Mouse (Mus musculus) liver, adult 2 months (tissue): ENCODE measurements at regions not wholly inside any gene's neighbourhood (a gene's known extent, or its start where the extent isn't known, plus 50 kb on each side); places are given as distances from the start of the nearest gene placed in this dataset.
A peak's percentile ranks its signal among the peaks of the same experiment; 100 is the strongest.

Source experiments
- DNase-seq: peaks from one replicate; pipeline ENCODE4 v3.0.0-alpha.2; 2011; ENCODE audit warnings: low read depth, low spot score; ENCODE audit errors: extremely low read depth
- H3K27ac ChIP-seq: fragments of 200-500 bp; replicated peaks from 2 replicates; pipeline ENCODE4 v1.5.1; 2012; ENCODE audit warnings: low read depth, mild to moderate bottlenecking, control low read depth, inconsistent platforms, low read length; ENCODE audit not compliant: insufficient read depth
- H3K27me3 ChIP-seq: fragments of 200-500 bp; 2 replicates; pipeline ENCODE4 v1.6.1; 2012; ENCODE audit warnings: mild to moderate bottlenecking, moderate library complexity, low read length, inconsistent platforms; ENCODE audit not compliant: control insufficient read depth, insufficient read depth
- H3K36me3 ChIP-seq: fragments of 200-500 bp; 2 replicates; pipeline ENCODE4 v1.6.1; 2012; ENCODE audit warnings: low read length, inconsistent platforms; ENCODE audit not compliant: control insufficient read depth, insufficient read depth
- H3K4me1 ChIP-seq: fragments of 200-500 bp; 2 replicates; pipeline ENCODE4 v1.6.1; 2011; ENCODE audit warnings: low read length; ENCODE audit not compliant: control insufficient read depth, insufficient read depth
- H3K4me3 ChIP-seq: fragments of 200-500 bp; 2 replicates; pipeline ENCODE4 v1.5.1; 2011; ENCODE audit warnings: low read depth, mild to moderate bottlenecking, control low read depth, low read length, moderate library complexity; ENCODE audit not compliant: insufficient read depth
- H3K79me2 ChIP-seq: fragments of 200-500 bp; 2 replicates; pipeline ENCODE4 v1.6.1; 2012; ENCODE audit warnings: inconsistent platforms, mild to moderate bottlenecking, low read length, moderate library complexity; ENCODE audit not compliant: control insufficient read depth, insufficient read depth
- H3K9ac ChIP-seq: fragments of 200-500 bp; 2 replicates; pipeline ENCODE4 v1.6.1; 2012; ENCODE audit warnings: low read depth, mild to moderate bottlenecking, control low read depth, inconsistent platforms, low read length
- CTCF ChIP-seq: fragments of 200-500 bp; IDR thresholded peaks from 2 replicates; pipeline ENCODE4 v1.5.1; 2011; ENCODE audit warnings: low read depth, low read length, control low read depth
- POLR2A ChIP-seq: fragments of 200-500 bp; IDR thresholded peaks from 2 replicates; pipeline ENCODE4 v1.6.1; 2011; ENCODE audit warnings: low read length, control low read depth; ENCODE audit not compliant: insufficient read depth; ENCODE audit errors: extremely low read depth
- WGBS: fragments of 180-500 bp; shearing (Covaris S2); methylation state at CpG from one replicate; pipeline ENCODE4 v1.1.7; 2018; 5-methylcytosine and 5-hydroxymethylcytosine counted together

DNA sequence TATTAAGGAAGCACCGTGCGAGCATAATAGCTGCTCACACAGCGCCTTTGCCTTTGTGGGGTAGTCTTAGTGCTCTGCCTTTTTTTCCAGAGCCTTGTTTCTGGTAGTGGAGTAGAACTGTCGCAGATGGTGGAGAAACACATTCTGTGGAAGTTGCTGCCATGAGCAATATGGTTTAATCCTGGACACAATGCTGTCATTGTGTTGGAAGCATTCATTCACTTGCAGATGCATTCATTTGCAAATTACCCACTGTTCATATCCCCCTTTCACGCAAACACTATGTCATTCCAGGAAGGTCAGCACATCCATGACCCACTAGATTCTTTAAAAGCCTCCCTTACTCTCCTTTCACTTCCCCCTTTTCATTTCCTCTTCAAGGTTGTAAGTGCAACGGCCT, 219.7 kb upstream of the Cdh6 start:
- H3K79me2 ChIP-seq, result no peaks in the 10 kb centered on the region
- DNase-seq, result peak; percentile 44
- no peaks in the 10 kb centered on the region for H3K27me3 ChIP-seq
- H3K4me3 ChIP-seq, result no peak overlapping the region
- no peaks in the 10 kb centered on the region for H3K4me1 ChIP-seq
- H3K9ac ChIP-seq, result no peak overlapping the region
- TF ChIP-seq POLR2A (no peak), CTCF (no peak)
- WGBS, result 83% methylated on average over 6 of the region's 6 CpGs
- H3K36me3 ChIP-seq, result no peaks in the 10 kb centered on the region
- H3K27ac ChIP-seq, result no peak overlapping the region

DNA sequence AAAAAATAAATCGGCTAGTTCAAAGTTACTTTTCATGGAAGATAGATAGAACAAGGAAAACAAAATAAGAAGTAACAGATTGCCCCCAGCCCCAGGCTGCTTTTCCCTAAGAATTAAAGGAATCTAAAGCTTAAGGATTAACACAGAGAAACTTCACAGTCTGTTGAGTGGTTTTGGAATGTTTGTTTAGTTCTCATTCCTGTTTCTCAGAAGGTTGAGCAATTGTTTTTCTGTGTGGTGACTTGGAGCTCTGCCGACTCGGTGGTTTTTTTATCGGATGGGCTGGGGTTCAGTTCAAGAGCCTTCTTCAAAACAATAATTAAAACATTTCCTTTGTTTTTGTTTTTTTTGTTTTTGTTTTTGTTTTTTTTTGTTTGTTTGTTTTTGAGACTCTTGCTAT, 217.9 kb upstream of the Cdh6 start:
- peak; percentile 60 for DNase-seq
- Histone ChIP-seq H3K9ac (no peak overlapping the region), H3K4me1 (no peaks in the 10 kb centered on the region), H3K27me3 (no peaks in the 10 kb centered on the region), H3K36me3 (no peaks in the 10 kb centered on the region), H3K79me2 (no peaks in the 10 kb centered on the region), H3K27ac (no peak overlapping the region), H3K4me3 (no peak overlapping the region)
- TF ChIP-seq POLR2A (no peak), CTCF (no peak)
- 32% methylated on average over 4 of the region's 4 CpGs for WGBS

DNA sequence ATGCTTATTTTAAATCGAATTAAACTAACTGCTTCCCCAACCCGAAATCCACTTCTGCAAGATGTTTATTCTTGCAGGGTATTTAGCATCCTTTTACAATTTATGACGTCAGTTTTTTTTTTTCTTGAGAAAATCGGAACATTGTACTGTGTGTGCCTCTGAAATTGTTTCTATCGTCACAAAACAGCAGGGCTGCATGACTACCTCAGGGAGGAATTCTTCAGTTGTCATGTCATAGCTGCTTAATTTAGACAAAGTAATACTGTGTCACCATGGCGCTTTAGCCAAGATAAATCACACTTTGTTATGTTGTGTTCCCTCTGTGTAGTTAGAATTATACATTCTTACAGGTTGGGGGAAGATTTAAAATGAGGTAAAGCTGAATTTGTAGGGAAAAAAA, 211.3 kb upstream of the Cdh6 start:
- H3K27ac ChIP-seq, result no peak overlapping the region
- 62% methylated on average over 6 of the region's 6 CpGs for WGBS
- H3K4me1 ChIP-seq, result no peaks in the 10 kb centered on the region
- no peaks in the 10 kb centered on the region for H3K27me3 ChIP-seq
- no peak overlapping the region for H3K4me3 ChIP-seq
- DNase-seq, result no peak
- H3K79me2 ChIP-seq, result no peaks in the 10 kb centered on the region
- no peaks in the 10 kb centered on the region for H3K36me3 ChIP-seq
- H3K9ac ChIP-seq, result no peak overlapping the region
- TF ChIP-seq POLR2A (no peak), CTCF (no peak)

DNA sequence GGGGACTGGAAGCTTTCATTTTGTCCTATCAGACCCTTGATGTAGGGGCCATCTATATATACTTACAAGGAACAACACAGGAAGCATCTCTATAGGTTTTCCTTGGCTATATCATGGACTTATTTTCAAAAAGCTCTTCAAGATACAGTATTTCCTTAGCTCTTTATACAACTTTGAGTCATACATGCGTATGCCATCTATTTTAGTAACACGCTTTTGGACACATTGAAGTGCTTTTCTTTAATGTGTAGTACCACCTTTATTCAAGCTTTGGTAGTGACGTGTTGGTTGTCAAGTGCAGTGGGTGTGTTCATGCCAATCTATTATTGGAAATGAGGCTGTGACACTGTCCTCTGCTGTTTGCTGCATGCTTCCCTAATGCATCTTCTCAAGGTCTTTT, 202.1 kb upstream of the Cdh6 start:
- Histone ChIP-seq H3K36me3 (no peaks in the 10 kb centered on the region), H3K79me2 (no peaks in the 10 kb centered on the region), H3K4me3 (no peak overlapping the region), H3K27me3 (no peaks in the 10 kb centered on the region), H3K9ac (no peak overlapping the region), H3K4me1 (no peaks in the 10 kb centered on the region), H3K27ac (no peak overlapping the region)
- no peak for DNase-seq
- whole genome bisulfite sequencing, result 79% methylated on average over 3 of the region's 3 CpGs
- no peak for TF ChIP-seq POLR2A
- no peak for TF ChIP-seq CTCF

DNA sequence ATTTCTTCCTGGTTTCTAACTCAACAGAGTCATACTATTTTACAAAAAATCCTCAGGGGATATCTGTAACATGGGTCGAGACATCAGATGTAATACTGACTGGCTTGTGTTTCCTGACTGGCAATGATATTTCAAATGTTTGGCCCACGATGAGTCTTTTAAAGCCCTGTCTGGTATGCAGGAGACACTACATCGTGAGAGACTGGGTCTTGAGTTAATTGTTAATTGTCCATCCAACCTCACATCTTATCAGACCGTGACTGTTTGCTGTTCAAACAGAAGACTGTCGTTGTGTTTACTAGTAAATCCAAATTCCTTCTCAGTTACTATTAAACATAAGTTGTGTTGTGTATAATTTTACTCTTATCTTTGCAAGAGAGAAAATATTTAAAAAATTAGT, 195.3 kb upstream of the Cdh6 start:
- H3K4me3 ChIP-seq, result no peak overlapping the region
- H3K27ac ChIP-seq, result no peak overlapping the region
- DNase-seq, result no peak
- H3K79me2 ChIP-seq, result no peaks in the 10 kb centered on the region
- no peaks in the 10 kb centered on the region for H3K27me3 ChIP-seq
- WGBS, result 20% methylated on average over 5 of the region's 5 CpGs
- no peaks in the 10 kb centered on the region for H3K4me1 ChIP-seq
- TF ChIP-seq POLR2A, result no peak
- no peak for TF ChIP-seq CTCF
- no peaks in the 10 kb centered on the region for H3K36me3 ChIP-seq
- no peak overlapping the region for H3K9ac ChIP-seq

DNA sequence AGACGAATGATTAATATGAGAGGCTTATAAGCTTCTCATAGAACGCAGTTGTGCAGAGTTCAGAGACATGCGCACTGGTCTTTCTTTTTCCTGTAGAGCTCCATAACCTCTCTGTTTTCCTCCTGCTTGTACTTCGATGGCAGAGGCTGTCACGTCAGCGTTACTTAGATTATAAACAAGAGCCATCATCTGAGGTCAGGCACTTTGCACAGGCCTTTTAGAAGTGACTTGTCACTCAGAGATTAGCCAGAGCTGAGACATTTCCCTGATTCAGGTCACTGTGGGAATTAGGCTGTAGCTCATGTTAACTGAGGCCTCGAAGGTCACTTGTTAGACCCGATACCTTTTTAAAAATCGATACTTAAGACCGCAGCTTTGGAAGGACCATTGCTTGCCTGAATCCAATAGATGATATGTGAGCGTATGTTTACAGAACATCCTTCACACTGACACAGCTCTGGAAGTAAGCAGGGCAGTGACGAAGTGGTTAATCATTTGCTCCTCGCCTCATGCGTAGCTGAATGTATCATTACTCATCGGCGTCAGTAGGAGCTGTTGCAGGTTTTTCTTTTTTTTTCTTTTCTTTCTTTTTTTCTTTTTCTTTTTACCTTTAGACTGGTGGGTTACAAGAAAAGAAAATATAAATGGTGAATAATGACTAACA, 193.9 kb upstream of the Cdh6 start:
- WGBS, result 33% methylated on average over 16 of the region's 16 CpGs
- DNase-seq, result no peak
- Histone ChIP-seq H3K4me3 (no peak overlapping the region), H3K9ac (no peak overlapping the region), H3K27me3 (no peaks in the 10 kb centered on the region), H3K79me2 (no peaks in the 10 kb centered on the region), H3K36me3 (no peaks in the 10 kb centered on the region), H3K27ac (no peak overlapping the region), H3K4me1 (no peaks in the 10 kb centered on the region)
- no peak for TF ChIP-seq CTCF
- TF ChIP-seq POLR2A, result no peak
